Mouse (Mus musculus) heart, postnatal 10 days (tissue): ENCODE measurements at regions not wholly inside any gene's neighbourhood (a gene's known extent, or its start where the extent isn't known, plus 50 kb on each side); places are given as distances from the start of the nearest gene placed in this dataset.

Experiments used
- DNase-seq, 2 experiments: peaks; one replicate each; pipeline ENCODE4 v3.0.0; 2021
- intact Hi-C: fragments of 180-260 bp; cut with DNase I; formaldehyde crosslinking; loops from one replicate; pipeline ENCODE4 v1.15.1; 2025

DNA sequence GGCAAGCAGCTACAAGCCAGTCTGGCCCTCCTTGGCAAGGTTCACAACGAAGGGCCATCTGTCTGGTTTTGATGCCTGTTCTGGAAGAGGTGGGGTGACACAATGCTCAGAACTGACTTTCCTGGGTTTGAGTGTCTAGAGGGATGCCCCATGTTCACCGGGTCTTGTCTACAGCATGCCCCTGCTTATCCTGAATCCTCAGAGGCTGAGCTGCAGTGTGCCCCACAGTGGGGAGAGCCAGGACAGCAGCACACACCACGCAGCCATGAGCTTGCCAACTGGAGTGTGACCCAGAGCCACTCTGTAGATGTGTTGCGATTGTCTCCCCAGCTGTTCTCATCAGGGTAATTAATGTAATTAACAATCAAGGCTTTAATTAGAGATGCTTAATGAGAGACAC lies 66.1 kb upstream of the Sox11 start:
- intact Hi-C loops = no loop called here
- DNase-seq = no peak

DNA sequence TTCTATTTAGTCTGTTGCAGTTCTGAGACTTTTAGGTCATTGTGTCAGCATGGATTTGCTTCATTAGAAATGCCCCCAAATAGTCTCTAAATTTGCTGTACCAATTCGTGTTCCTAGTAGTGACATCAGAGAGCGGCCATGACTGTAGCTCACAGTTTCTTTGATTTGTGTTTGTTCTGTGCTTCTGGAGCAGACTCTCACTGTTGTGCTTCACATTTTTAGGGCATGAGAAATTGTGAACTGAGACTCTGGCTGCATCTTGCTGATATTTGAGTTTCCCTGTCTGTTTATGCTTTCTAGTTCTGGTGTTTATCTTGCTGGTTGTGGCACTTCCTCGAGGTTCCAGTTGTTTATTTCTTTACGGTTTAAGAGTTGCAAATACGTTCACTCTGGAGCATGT lies 57.0 kb upstream of the Sox11 start:
- intact Hi-C loops = no loop called here

More for the DNA sequence above, 57.0 kb upstream of the Sox11 start:
- DNase-seq = no peak
